Mouse (Mus musculus) megakaryocyte-erythroid progenitor cell, adult 5-6 weeks (primary cell): ENCODE results near the gene Zfp639. TPM values are rescaled to one million over a fixed set of nuclear protein-coding genes. Genes with fewer than 3 reads are reported as not detected.

Experiments used
- ATAC-seq: replicated peaks from 2 replicates; pipeline ENCODE4 v1.8.0; 2016; ENCODE audit warnings: mild to moderate bottlenecking, inconsistent platforms; ENCODE audit not compliant: severe bottlenecking, poor library complexity, low FRiP score, low TSS enrichment
- total RNA-seq, 2 experiments: library from RNA; stranded (forward) in 1 of 2; stranded (reverse) in 1 of 2; fragments of 200-1000, 215-1000 nt in 1 of 2; fragments of >200 nt in 1 of 2; fragmentation: Nextera tagmentation in 1 of 2; gene quantifications; 2 replicates each; pipeline ENCODE4 v1.2.3; 2014 to 2017

Gene Zfp639
- total RNA-seq (2014; fragmentation: Nextera tagmentation) (90.2 and 120 TPM in 2 replicates), total RNA-seq (2017) (76.0 and 95.7 TPM in 2 replicates)

- peak; percentile 62 for ATAC-seq
Observed at GRCm38 (mm10) chr3:32509496-32510374, at the start of gene Zfp639. Gene Zfp639 (plus strand): TSS chr3:32510259.

GRCm38 (mm10) chr3:32467321-32467720 is 42.7 kb upstream of the Zfp639 start:
- ATAC-seq = no peak

- no peak for ATAC-seq
Observed at GRCm38 (mm10) chr3:32468411-32468810, 41.6 kb upstream of the Zfp639 start.

GRCm38 (mm10) chr3:32470449-32470848 is 39.6 kb upstream of the Zfp639 start:
- ATAC-seq = no peak

GRCm38 (mm10) chr3:32471098-32471497 is 39.0 kb upstream of the Zfp639 start:
- no peak for ATAC-seq

GRCm38 (mm10) chr3:32472191-32472900 is 37.7 kb upstream of the Zfp639 start:
- ATAC-seq = no peak

- ATAC-seq = no peak
Observed at GRCm38 (mm10) chr3:32473184-32473583, 36.9 kb upstream of the Zfp639 start.

- no peak for ATAC-seq
Observed at GRCm38 (mm10) chr3:32479961-32480360, 30.1 kb upstream of the Zfp639 start.

- no peak for ATAC-seq
Observed at GRCm38 (mm10) chr3:32483035-32483434, 27.0 kb upstream of the Zfp639 start.

- ATAC-seq = no peak
Observed at GRCm38 (mm10) chr3:32486543-32486942, 23.5 kb upstream of the Zfp639 start.

GRCm38 (mm10) chr3:32488172-32488571 is 21.9 kb upstream of the Zfp639 start:
- ATAC-seq = no peak

GRCm38 (mm10) chr3:32490076-32490927 is 19.8 kb upstream of the Zfp639 start:
- no peak for ATAC-seq

GRCm38 (mm10) chr3:32490928-32491315 is 19.1 kb upstream of the Zfp639 start:
- no peak for ATAC-seq

- no peak for ATAC-seq
Observed at GRCm38 (mm10) chr3:32492097-32493090, 17.7 kb upstream of the Zfp639 start, which contains the start of gene Kcnmb3. Gene Kcnmb3 (minus strand): TSS chr3:32492231.

- no peak for ATAC-seq
Observed at GRCm38 (mm10) chr3:32494387-32495087, 15.5 kb upstream of the Zfp639 start.

GRCm38 (mm10) chr3:32495088-32495770 is 14.8 kb upstream of the Zfp639 start:
- no peak for ATAC-seq
